Comparison of ENCODE assay signal across 8 mouse cellular contexts in the genomic region with DNA sequence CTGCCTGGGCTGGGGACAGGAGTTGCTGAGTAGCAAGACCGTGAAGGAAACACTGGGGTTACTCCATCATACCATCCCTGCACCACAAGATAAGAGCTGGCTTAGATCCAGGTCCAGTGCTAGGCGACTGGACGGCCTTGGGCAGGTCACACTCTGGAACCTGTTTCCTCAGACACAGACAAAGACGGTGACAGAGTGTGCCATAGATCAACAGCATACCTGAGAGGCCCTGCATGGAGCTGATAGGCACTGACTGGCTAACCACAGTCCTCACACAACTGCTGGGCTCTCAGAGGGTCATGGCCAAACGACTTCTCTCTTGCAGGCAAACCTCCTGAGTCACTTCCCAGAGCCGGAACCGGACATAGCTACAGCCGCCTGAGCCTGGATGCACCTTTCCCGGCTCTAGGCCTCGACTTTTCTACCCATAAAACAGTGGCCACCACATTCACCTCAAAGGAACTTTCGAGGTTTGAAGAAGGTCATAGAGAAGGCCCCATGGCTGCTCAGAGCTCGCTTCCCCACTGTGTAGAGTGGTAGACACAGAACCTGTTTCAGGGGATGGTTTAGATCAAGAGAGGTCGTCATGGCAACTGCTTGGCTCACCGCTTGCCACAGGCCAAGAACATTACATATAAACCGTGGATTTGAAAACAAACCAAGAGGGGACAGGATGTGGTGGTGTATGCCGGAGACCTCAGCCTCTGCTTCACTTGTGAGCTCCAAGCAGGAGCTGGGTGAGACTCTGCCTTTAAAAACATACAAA. TPM values are rescaled to one million over a fixed set of nuclear protein-coding genes. Genes with fewer than 3 reads are reported as not detected.
A peak's percentile ranks its signal among the peaks of the same experiment; 100 is the strongest.
DNase-seq lines count a peak whose midpoint lies in the region; ATAC-seq and TF ChIP-seq lines count a peak whose summit lies in the region.

No protein-coding gene starts in this region.

- no peak overlapping the region for H3K9ac ChIP-seq in embryonic facial prominence, embryonic 13.5 days
- H3K9ac ChIP-seq in lung, embryonic 14.5 days, result no peak overlapping the region

- peaks cover 27% of the 10 kb centered on the region for H3K4me1 ChIP-seq in cerebellum, adult 2 months (ENCODE audit: control insufficient read depth, insufficient read depth, low read length)
- H3K4me1 ChIP-seq in embryonic facial prominence, embryonic 13.5 days, result peaks cover 31% of the 10 kb centered on the region
- H3K4me1 ChIP-seq in lung, embryonic 14.5 days (ENCODE audit: insufficient read depth), result peaks cover 5% of the 10 kb centered on the region; the same call in 1 of the 2 replicates

- 77% methylated on average over 16 of the region's 16 CpGs for WGBS in cerebellum, adult 2 months
- WGBS in embryonic facial prominence, embryonic 13.5 days, result 67% methylated on average over 16 of the region's 16 CpGs
- WGBS in lung, embryonic 14.5 days, result 54% methylated on average over 16 of the region's 16 CpGs

- TF ChIP-seq POLR2A in cerebellum, adult 2 months (IDR thresholded peaks at IDR 0.05; ENCODE audit: borderline replicate concordance, insufficient read depth, low read length), result no peak

- H3K4me2 ChIP-seq in embryonic facial prominence, embryonic 13.5 days, result no peak overlapping the region
- H3K4me2 ChIP-seq in lung, embryonic 14.5 days, result no peak overlapping the region

- no peaks in the 10 kb centered on the region for H3K27me3 ChIP-seq in cerebellum, adult 2 months (ENCODE audit: control insufficient read depth, insufficient read depth, low read length)
- no peaks in the 10 kb centered on the region for H3K27me3 ChIP-seq in embryonic facial prominence, embryonic 13.5 days
- H3K27me3 ChIP-seq in lung, embryonic 14.5 days (ENCODE audit: insufficient read depth, low read length), result no peaks in the 10 kb centered on the region

- TF ChIP-seq CTCF in cerebellum, adult 2 months (IDR thresholded peaks at IDR 0.05; ENCODE audit: borderline replicate concordance, insufficient read depth, low read depth, low read length), result no peak
- TF ChIP-seq CTCF in lung, embryonic 14.5 days (IDR thresholded peaks at IDR 0.05; ENCODE audit: low read depth), result no peak

- H3K4me3 ChIP-seq in cerebellum, adult 2 months (replicated peaks; ENCODE audit: insufficient read depth, low read depth, low read length), result no peak overlapping the region
- no peak overlapping the region for H3K4me3 ChIP-seq in embryonic facial prominence, embryonic 13.5 days
- no peak overlapping the region for H3K4me3 ChIP-seq in lung, embryonic 14.5 days (ENCODE audit: low read depth, low read length)

- H3K27ac ChIP-seq in cerebellum, adult 2 months (ENCODE audit: insufficient read depth, low read length), result peak overlapping the region; percentile 2; the same call in 1 of the 2 replicates
- peak overlapping the region; percentile 44 for H3K27ac ChIP-seq in embryonic facial prominence, embryonic 13.5 days
- H3K27ac ChIP-seq in lung, embryonic 14.5 days (ENCODE audit: low read depth), result no peak overlapping the region

- H3K36me3 ChIP-seq in embryonic facial prominence, embryonic 13.5 days, result no peaks in the 10 kb centered on the region
- no peaks in the 10 kb centered on the region for H3K36me3 ChIP-seq in lung, embryonic 14.5 days (ENCODE audit: insufficient read depth)

- ATAC-seq in embryonic facial prominence, embryonic 13.5 days (ENCODE audit: insufficient number of reproducible peaks, insufficient read depth, low FRiP score, low TSS enrichment, low read depth), result no peak; the same call in 1 of the 2 replicates
- ATAC-seq in lung, embryonic 14.5 days (ENCODE audit: insufficient read depth), result no peak

- H3K9me3 ChIP-seq in embryonic facial prominence, embryonic 13.5 days, result no peaks in the 10 kb centered on the region
- no peaks in the 10 kb centered on the region for H3K9me3 ChIP-seq in lung, embryonic 14.5 days (ENCODE audit: low read depth, low read length)

- no peak for DNase-seq in cerebellum, adult 2 months
- no peak for DNase-seq in cerebellum, adult 8-10 months
- peak; percentile 64 to 69 for DNase-seq in B cell, adult 2 months
- DNase-seq in lung, embryonic 14.5 days, result peak; percentile 38
- DNase-seq in spleen, postnatal 36 days (ENCODE audit: low spot score in 2 of 2), result peak; percentile 71 to 74
- DNase-seq in gastrocnemius, postnatal 4 days (ENCODE audit: low spot score in 2 of 2), result no peak
- no peak for DNase-seq in cerebellum, adult 11 months

RNA-seq across cellular contexts. Expression of a gene that starts 1.5 kb away (rescaled TPM):
- 86.0 and 99.2 TPM in 2 replicates for polyA plus RNA-seq in cerebellum, adult 2 months (2012; rRNA removed)
- 3.8 and 4.0 TPM in 2 replicates for polyA plus RNA-seq in embryonic facial prominence, embryonic 13.5 days (2015; fragmentation: Nextera tagmentation; extraction: Ambion mirVana)
- polyA plus RNA-seq in lung, embryonic 14.5 days (2014; fragmentation: Nextera tagmentation; extraction: Ambion mirVana), result 1.1 TPM in 2 replicates
- total RNA-seq in gastrocnemius, postnatal 4 days (2021), result 1 to 10 TPM; 4.8 to 6.3 TPM

RNA-seq across cellular contexts. Expression of a gene that starts 15.8 kb away (rescaled TPM):
- 0.24 and 0.65 TPM in 2 replicates for polyA plus RNA-seq in cerebellum, adult 2 months (2012; rRNA removed)
- 10.6 and 11.7 TPM in 2 replicates for polyA plus RNA-seq in embryonic facial prominence, embryonic 13.5 days (2015; fragmentation: Nextera tagmentation; extraction: Ambion mirVana)
- polyA plus RNA-seq in lung, embryonic 14.5 days (2014; fragmentation: Nextera tagmentation; extraction: Ambion mirVana), result 9.6 and 10.7 TPM in 2 replicates
- total RNA-seq in gastrocnemius, postnatal 4 days (2021), result 1 to 10 TPM; 1.9 to 2.1 TPM

RNA-seq across cellular contexts. Expression of a gene that starts 26.8 kb away (rescaled TPM):
- 361 and 454 TPM in 2 replicates for polyA plus RNA-seq in cerebellum, adult 2 months (2012; rRNA removed)
- polyA plus RNA-seq in embryonic facial prominence, embryonic 13.5 days (2015; fragmentation: Nextera tagmentation; extraction: Ambion mirVana), result 2,120 and 2,313 TPM in 2 replicates
- polyA plus RNA-seq in lung, embryonic 14.5 days (2014; fragmentation: Nextera tagmentation; extraction: Ambion mirVana), result 1,723 and 1,772 TPM in 2 replicates
- 100 to 1,000 TPM; 152 to 171 TPM for total RNA-seq in gastrocnemius, postnatal 4 days (2021)

RNA-seq across cellular contexts. Expression of a gene that starts 40.2 kb away (rescaled TPM):
- 146 and 148 TPM in 2 replicates for polyA plus RNA-seq in cerebellum, adult 2 months (2012; rRNA removed)
- 129 and 130 TPM in 2 replicates for polyA plus RNA-seq in embryonic facial prominence, embryonic 13.5 days (2015; fragmentation: Nextera tagmentation; extraction: Ambion mirVana)
- 119 and 125 TPM in 2 replicates for polyA plus RNA-seq in lung, embryonic 14.5 days (2014; fragmentation: Nextera tagmentation; extraction: Ambion mirVana)
- total RNA-seq in gastrocnemius, postnatal 4 days (2021), result 100 to 1,000 TPM in 1 of 2 experiments, 10 to 100 TPM in 1; 99.7 to 104 TPM

RNA-seq across cellular contexts. Expression of a gene that starts 57.0 kb away (rescaled TPM):
- polyA plus RNA-seq in cerebellum, adult 2 months (2012; rRNA removed), result 37.8 and 43.1 TPM in 2 replicates
- 15.4 and 16.2 TPM in 2 replicates for polyA plus RNA-seq in embryonic facial prominence, embryonic 13.5 days (2015; fragmentation: Nextera tagmentation; extraction: Ambion mirVana)
- 49.5 and 62.0 TPM in 2 replicates for polyA plus RNA-seq in lung, embryonic 14.5 days (2014; fragmentation: Nextera tagmentation; extraction: Ambion mirVana)
- total RNA-seq in gastrocnemius, postnatal 4 days (2021), result 10 to 100 TPM; 43.5 to 45.4 TPM

Comparison
In these comparisons a context has a peak if more than half of its experiments do, and no peak if none do; other contexts are left out.
1. DNase-seq: peak in B cell, adult 2 months (2 of 2), lung, embryonic 14.5 days (single experiment) and spleen, postnatal 36 days (2 of 2); none in cerebellum, adult 2 months (0 of 2), cerebellum, adult 8-10 months (single experiment), gastrocnemius, postnatal 4 days (0 of 2) and cerebellum, adult 11 months (single experiment).
2. RNA of a gene that starts 1.5 kb away (polyA plus RNA-seq): 86.0 to 99.2 TPM in cerebellum, adult 2 months; 3.8 to 4.0 TPM in embryonic facial prominence, embryonic 13.5 days and 1.1 TPM in lung, embryonic 14.5 days; every median in the first group is over 10 times any median in the second.